11 mouse cellular contexts compared by ENCODE assay signal in the genomic region with DNA sequence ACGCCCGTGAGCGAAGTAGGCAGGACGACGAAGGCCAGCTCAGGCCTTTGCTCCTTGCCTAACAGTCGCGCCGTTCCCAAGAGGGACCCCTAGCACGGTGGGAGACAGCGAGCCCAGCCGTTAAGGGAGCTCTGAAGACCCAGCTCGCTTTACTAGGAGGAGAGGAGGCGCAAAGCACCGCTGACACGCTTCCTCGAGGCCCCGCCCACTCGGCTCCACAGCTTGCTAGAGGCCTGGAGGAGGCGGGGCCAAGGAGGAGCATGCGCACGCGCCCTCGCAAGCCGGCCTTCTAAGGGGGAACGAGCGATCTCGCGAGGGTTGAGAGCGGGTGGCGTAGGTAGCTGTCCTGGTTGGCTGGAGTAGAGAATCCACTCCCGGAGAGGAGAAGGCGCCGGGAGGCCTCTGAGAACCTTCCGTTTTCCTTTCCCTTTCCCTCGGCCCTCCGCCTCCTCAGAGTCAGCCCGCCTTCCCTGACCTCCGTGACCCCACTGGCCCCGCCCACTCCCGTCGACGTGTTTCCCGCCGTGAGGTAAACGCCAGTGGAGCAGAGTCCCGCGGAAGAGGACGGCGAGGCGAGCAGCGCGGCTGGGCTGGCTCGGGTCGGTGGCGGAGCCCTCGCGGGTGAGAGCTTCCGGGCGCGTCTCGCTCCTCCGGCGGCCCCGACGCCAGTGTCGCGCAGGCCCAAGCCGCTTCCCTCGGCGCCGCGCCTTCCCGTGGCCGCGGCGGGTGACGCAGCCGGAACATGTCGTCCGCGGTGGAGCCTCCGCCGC. TPM values are rescaled to one million over a fixed set of nuclear protein-coding genes. Genes with fewer than 3 reads are reported as not detected.
DNase-seq lines count a peak whose midpoint lies in the region; ATAC-seq and TF ChIP-seq lines count a peak whose summit lies in the region.
"Not testable (repeated sequence)": the region's sequence is repeated elsewhere in the genome, so short reads cannot be mapped to it uniquely, and the experiment has no call there.
"Had no signal": no experiment of that assay in that cellular context is flagged by ENCODE, and none has a peak within 500 bp of the region (broad histone marks: within the 10 kb centered on the region; RNA-seq: fewer than 3 reads in every experiment).

No protein-coding gene starts in this region.

- ATAC-seq in heart, embryonic 12.5 days (ENCODE audit: insufficient number of reproducible peaks, low FRiP score); intestine, embryonic 15.5 days; limb, embryonic 13.5 days (ENCODE audit: low FRiP score, low read depth): not testable (repeated sequence)

- H3K27ac ChIP-seq in embryonic facial prominence, embryonic 10.5 days (replicated peaks); heart, embryonic 12.5 days (ENCODE audit: poor library complexity, severe bottlenecking); intestine, embryonic 15.5 days; limb, embryonic 13.5 days; midbrain, embryonic 10.5 days (replicated peaks): not testable (repeated sequence)
- H3K27ac ChIP-seq in testis, adult 2 months (ENCODE audit: control insufficient read depth, insufficient read depth, low read depth, low read length) = peak overlapping the region; percentile 66

- peak; percentile 80 for DNase-seq in ES-CJ7 (ENCODE audit: low read depth, low spot score)
- peak; percentile 8 for DNase-seq in embryonic facial prominence, embryonic 10.5 days (ENCODE audit: low spot score)
- DNase-seq in midbrain, embryonic 10.5 days (ENCODE audit: low spot score) = not testable (repeated sequence)

- H3K4me1 ChIP-seq in embryonic facial prominence, embryonic 10.5 days; heart, embryonic 12.5 days (replicated peaks); intestine, embryonic 15.5 days (replicated peaks); limb, embryonic 13.5 days; midbrain, embryonic 10.5 days; testis, adult 2 months (ENCODE audit: control insufficient read depth, insufficient read depth, low read length): not testable (repeated sequence)

- H3K36me3 ChIP-seq in embryonic facial prominence, embryonic 10.5 days (replicated peaks); heart, embryonic 12.5 days; intestine, embryonic 15.5 days; limb, embryonic 13.5 days; midbrain, embryonic 10.5 days; testis, adult 2 months (ENCODE audit: control insufficient read depth, insufficient read depth, low read length): not testable (repeated sequence)

- not testable (repeated sequence) for H3K9ac ChIP-seq in heart, embryonic 12.5 days; intestine, embryonic 15.5 days; limb, embryonic 13.5 days

- 27% methylated on average over 83 of the region's 83 CpGs for WGBS in embryonic facial prominence, embryonic 10.5 days
- WGBS in heart, embryonic 12.5 days = 21% methylated on average over 80 of the region's 83 CpGs
- 30% methylated on average over 63 of the region's 83 CpGs for WGBS in intestine, embryonic 15.5 days
- WGBS in limb, embryonic 13.5 days = 32% methylated on average over 75 of the region's 83 CpGs
- 25% methylated on average over 82 of the region's 83 CpGs for WGBS in midbrain, embryonic 10.5 days

- H3K27me3 ChIP-seq in embryonic facial prominence, embryonic 10.5 days (replicated peaks; ENCODE audit: low read depth, poor library complexity, severe bottlenecking); heart, embryonic 12.5 days (replicated peaks); intestine, embryonic 15.5 days (replicated peaks); limb, embryonic 13.5 days; midbrain, embryonic 10.5 days (ENCODE audit: low read depth, poor library complexity, severe bottlenecking); testis, adult 2 months (ENCODE audit: control insufficient read depth, insufficient read depth, low read length): not testable (repeated sequence)

- not testable (repeated sequence) for TF ChIP-seq POLR2A in testis, adult 2 months (IDR thresholded peaks at IDR 0.05; ENCODE audit: control insufficient read depth, low read depth, low read length)

- peak overlapping the region; percentile 35; the same call in 1 of the 2 replicates for H3K4me3 ChIP-seq in embryonic facial prominence, embryonic 10.5 days
- H3K4me3 ChIP-seq in heart, embryonic 12.5 days = peak overlapping the region; percentile 31
- H3K4me3 ChIP-seq in intestine, embryonic 15.5 days (replicated peaks) = 0 out of 2 replicates have a peak overlapping the region, but pooled peaks have one; percentile 18
- H3K4me3 ChIP-seq in limb, embryonic 13.5 days = peak overlapping the region; percentile 20; the same call in 1 of the 2 replicates
- peak overlapping the region; percentile 24 for H3K4me3 ChIP-seq in midbrain, embryonic 10.5 days
- H3K4me3 ChIP-seq in testis, adult 2 months (ENCODE audit: control insufficient read depth, low read depth, low read length) = peak overlapping the region; percentile 79

- peaks cover 14% of the 10 kb centered on the region for H3K9me3 ChIP-seq in embryonic facial prominence, embryonic 10.5 days
- H3K9me3 ChIP-seq in heart, embryonic 12.5 days (replicated peaks) = peaks cover 11% of the 10 kb centered on the region
- H3K9me3 ChIP-seq in intestine, embryonic 15.5 days; limb, embryonic 13.5 days: not testable (repeated sequence)
- H3K9me3 ChIP-seq in midbrain, embryonic 10.5 days (replicated peaks) = peaks cover 15% of the 10 kb centered on the region

- not testable (repeated sequence) for TF ChIP-seq CTCF in testis, adult 2 months (IDR thresholded peaks at IDR 0.05; ENCODE audit: control insufficient read depth, insufficient read depth, insufficient replicate concordance, low read depth, low read length)

- peak overlapping the region; percentile 58 for H3K4me2 ChIP-seq in heart, embryonic 12.5 days
- H3K4me2 ChIP-seq in intestine, embryonic 15.5 days (replicated peaks) = peak overlapping the region; percentile 22; the same call in 1 of the 2 replicates
- not testable (repeated sequence) for H3K4me2 ChIP-seq in limb, embryonic 13.5 days (replicated peaks)

RNA-seq across cellular contexts. Expression of gene Zfp980, which starts 29.9 kb away (rescaled TPM):
- polyA plus RNA-seq in embryonic facial prominence, embryonic 10.5 days (2016; fragmentation: Nextera tagmentation; extraction: Ambion mirVana) = 0.04 TPM in 1 of 2 replicates, not detected in the other
- polyA plus RNA-seq in heart, embryonic 12.5 days (2016; fragmentation: Nextera tagmentation; extraction: Ambion mirVana) = not detected in 2 replicates
- polyA plus RNA-seq in intestine, embryonic 15.5 days (2015; fragmentation: Nextera tagmentation; extraction: Ambion mirVana) = not detected in 2 replicates
- polyA plus RNA-seq in limb, embryonic 13.5 days (2015; fragmentation: Nextera tagmentation; extraction: Ambion mirVana) = 0.06 TPM in 1 of 2 replicates, not detected in the other
- not detected in 2 replicates for polyA plus RNA-seq in midbrain, embryonic 10.5 days (2016; fragmentation: Nextera tagmentation; extraction: Ambion mirVana)
- polyA plus RNA-seq in testis, adult 2 months (2012; rRNA removed) = 0.11 TPM in 1 of 2 replicates, not detected in the other
- polyA plus RNA-seq: brain, embryonic 14.5 days; erythroblast, embryonic 14.5 days; heart, postnatal 0 days; lung, adult 2 months had no signal

RNA-seq across cellular contexts. Expression of gene Gm13212, which starts 55.6 kb away (rescaled TPM):
- polyA plus RNA-seq in embryonic facial prominence, embryonic 10.5 days (2016; fragmentation: Nextera tagmentation; extraction: Ambion mirVana) = 1.6 and 2.1 TPM in 2 replicates
- 3.6 and 3.9 TPM in 2 replicates for polyA plus RNA-seq in heart, embryonic 12.5 days (2016; fragmentation: Nextera tagmentation; extraction: Ambion mirVana)
- polyA plus RNA-seq in intestine, embryonic 15.5 days (2015; fragmentation: Nextera tagmentation; extraction: Ambion mirVana) = 2.5 and 3.4 TPM in 2 replicates
- 2.1 TPM in 2 replicates for polyA plus RNA-seq in limb, embryonic 13.5 days (2015; fragmentation: Nextera tagmentation; extraction: Ambion mirVana)
- polyA plus RNA-seq in midbrain, embryonic 10.5 days (2016; fragmentation: Nextera tagmentation; extraction: Ambion mirVana) = 0.57 and 0.67 TPM in 2 replicates
- 0.15 and 0.18 TPM in 2 replicates for polyA plus RNA-seq in testis, adult 2 months (2012; rRNA removed)

Comparison
In these comparisons a context has a peak if more than half of its experiments do, and no peak if none do; other contexts are left out.
1. H3K4me3 ChIP-seq: peak in every context shown above with its lines; median percentile 79 in testis, adult 2 months; 35 in embryonic facial prominence, embryonic 10.5 days; 31 in heart, embryonic 12.5 days; 24 in midbrain, embryonic 10.5 days; 20 in limb, embryonic 13.5 days; 18 in intestine, embryonic 15.5 days.